Mouse (Mus musculus) megakaryocyte, embryonic 14.5 days (primary cell): ENCODE results near the gene Ngfr.

Experiments
- FLI1 ChIP-seq: IDR thresholded peaks from 2 replicates; pipeline ENCODE4 v1.6.1; 2012; ENCODE audit warnings: low read length, inconsistent platforms, mixed read lengths
- GATA1 ChIP-seq: IDR thresholded peaks from 3 replicates; pipeline ENCODE4 v1.6.1; 2012; ENCODE audit warnings: mixed read lengths, low read length, inconsistent platforms, borderline replicate concordance

DNA sequence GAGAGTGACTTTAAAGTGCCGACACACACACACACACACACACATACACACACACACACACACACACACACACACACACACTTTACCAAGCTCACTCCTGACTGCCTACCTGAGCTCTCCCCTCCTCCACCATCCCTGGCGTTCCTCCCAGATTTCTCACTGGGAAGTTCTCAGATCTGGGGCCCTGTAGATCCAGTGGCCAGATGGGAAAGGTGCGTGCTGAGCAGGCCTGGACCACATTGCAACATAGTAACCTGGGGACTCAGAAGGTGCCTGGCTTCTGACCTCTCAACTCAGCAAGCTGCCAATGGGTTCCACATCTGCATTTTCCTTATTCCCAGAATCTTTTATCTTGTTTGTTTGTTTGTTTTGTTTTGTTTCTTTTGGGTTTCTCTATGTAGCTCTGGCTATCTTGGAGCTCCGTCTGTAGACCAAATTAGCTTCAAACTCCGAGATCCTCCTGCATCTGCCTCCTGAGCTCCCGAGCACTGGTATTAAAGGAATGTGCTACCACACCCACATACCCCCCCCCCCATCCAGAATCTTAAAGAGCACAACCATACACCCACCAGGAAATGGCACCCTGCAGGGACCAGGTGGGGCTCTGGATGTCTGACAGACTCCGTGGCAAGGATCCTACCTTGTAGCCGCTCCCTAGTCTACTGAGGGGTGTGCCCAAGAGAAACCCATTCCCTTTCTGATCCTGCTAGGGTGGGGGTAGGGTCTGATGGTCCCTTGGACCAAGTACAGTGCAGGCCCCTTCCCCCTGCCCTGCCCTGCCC lies 42.8 kb downstream of the Ngfr start:
- TF ChIP-seq GATA1 (no peak), FLI1 (no peak)
